Comparison of ENCODE assay signal across 1 mouse cellular context in genomic region chr14:54746038-54746437, GRCm38 (mm10).
TF ChIP-seq lines count a peak whose summit lies in the region.

No protein-coding gene starts in this region.

TF ChIP-seq in MEL, 35 proteins besides CTCF, POLR2A, EP300 and RAD21:
- TF ChIP-seq MYB (IDR thresholded peaks at IDR 0.05; ENCODE audit: low read depth, low read length) (no peak), CHD2 (IDR thresholded peaks at IDR 0.05; ENCODE audit: low read length) (no peak), TCF12 (IDR thresholded peaks at IDR 0.05; ENCODE audit: low read depth, low read length) (0 out of 2 replicates have a peak, but pooled peaks have one; percentile 20), JUND (IDR thresholded peaks at IDR 0.05; ENCODE audit: low read depth, low read length) (no peak), ZMIZ1 (IDR thresholded peaks at IDR 0.05; ENCODE audit: low read depth, low read length) (no peak), NELFE (IDR thresholded peaks at IDR 0.05; ENCODE audit: low read depth, low read length) (no peak), USF2 (IDR thresholded peaks at IDR 0.05; ENCODE audit: borderline replicate concordance in 1 of 2, insufficient read depth in 1 of 2, low read depth in 1 of 2, low read length in 2 of 2) (no peak), CHD1 (IDR thresholded peaks at IDR 0.05; ENCODE audit: low read depth, low read length) (no peak), GATA1 (IDR thresholded peaks at IDR 0.05; ENCODE audit: low read depth, low read length) (peak; percentile 75), BHLHE40 (IDR thresholded peaks at IDR 0.05; ENCODE audit: borderline replicate concordance, low read depth, low read length) (peak; percentile 84; the same call in 1 of the 2 replicates), MAZ (IDR thresholded peaks at IDR 0.05; ENCODE audit: low read depth, low read length) (no peak), UBTF (IDR thresholded peaks at IDR 0.05; ENCODE audit: borderline replicate concordance, insufficient read depth, low read depth, low read length) (no peak), ETS1 (IDR thresholded peaks at IDR 0.05; ENCODE audit: low read depth, low read length) (0 out of 2 replicates have a peak, but pooled peaks have one; percentile 38), POLR2AphosphoS5 (IDR thresholded peaks at IDR 0.05; ENCODE audit: borderline replicate concordance, low read depth, low read length) (no peak), E2F4 (IDR thresholded peaks at IDR 0.05; ENCODE audit: borderline replicate concordance, low read depth, low read length) (no peak), TAL1 (IDR thresholded peaks at IDR 0.05; ENCODE audit: low read length) (no peak), MYC (IDR thresholded peaks at IDR 0.05; ENCODE audit: low read depth, low read length) (no peak), KAT2A (conservative IDR thresholded peaks at IDR 0.05; ENCODE audit: low read depth, low read length) (no peak), SIN3A (IDR thresholded peaks at IDR 0.05; ENCODE audit: low read length) (peak; percentile 30; the same call in 1 of the 2 replicates), ELF1 (IDR thresholded peaks at IDR 0.05; ENCODE audit: low read depth, low read length) (no peak), HCFC1 (IDR thresholded peaks at IDR 0.05; ENCODE audit: low read depth, low read length) (no peak), USF1 (IDR thresholded peaks at IDR 0.05; ENCODE audit: low read depth, low read length) (no peak), MEF2A (IDR thresholded peaks at IDR 0.05; ENCODE audit: extremely low read depth, insufficient replicate concordance, low read depth, low read length, poor library complexity, severe bottlenecking) (no peak), NRF1 (IDR thresholded peaks at IDR 0.05; ENCODE audit: insufficient read depth, low read depth, low read length, poor library complexity, severe bottlenecking) (no peak), ZC3H11A (IDR thresholded peaks at IDR 0.05; ENCODE audit: low read depth, low read length) (no peak), GABPA (IDR thresholded peaks at IDR 0.05; ENCODE audit: low read depth, low read length) (no peak), ZNF384 (IDR thresholded peaks at IDR 0.05; ENCODE audit: low read depth, low read length) (no peak), MAX (IDR thresholded peaks at IDR 0.05; ENCODE audit: low read length) (no peak; the same call in 1 of the 2 replicates), ZKSCAN1 (IDR thresholded peaks at IDR 0.05; ENCODE audit: low read depth, low read length) (no peak), MAFK (IDR thresholded peaks at IDR 0.05; ENCODE audit: borderline replicate concordance, low read depth, low read length) (no peak), MXI1 (IDR thresholded peaks at IDR 0.05; ENCODE audit: low read depth, low read length) (no peak), RCOR1 (IDR thresholded peaks at IDR 0.05; ENCODE audit: low read depth, low read length) (no peak), SMC3 (IDR thresholded peaks at IDR 0.05; ENCODE audit: low read depth, low read length) (no peak), TBP (IDR thresholded peaks at IDR 0.05; ENCODE audit: low read depth, low read length) (no peak), POLR2AphosphoS2 (IDR thresholded peaks at IDR 0.05; ENCODE audit: low read length) (no peak)
